Mouse (Mus musculus): ENCODE data around the gene Notch3. TPM values are rescaled to one million over a fixed set of nuclear protein-coding genes. Genes with fewer than 3 reads are reported as not detected.
A peak's percentile ranks its signal among the peaks of the same experiment; 100 is the strongest.

The Notch3 gene
- polyA plus RNA-seq, 1 experiment from 2014 or later, result 14.5 TPM

DNA sequence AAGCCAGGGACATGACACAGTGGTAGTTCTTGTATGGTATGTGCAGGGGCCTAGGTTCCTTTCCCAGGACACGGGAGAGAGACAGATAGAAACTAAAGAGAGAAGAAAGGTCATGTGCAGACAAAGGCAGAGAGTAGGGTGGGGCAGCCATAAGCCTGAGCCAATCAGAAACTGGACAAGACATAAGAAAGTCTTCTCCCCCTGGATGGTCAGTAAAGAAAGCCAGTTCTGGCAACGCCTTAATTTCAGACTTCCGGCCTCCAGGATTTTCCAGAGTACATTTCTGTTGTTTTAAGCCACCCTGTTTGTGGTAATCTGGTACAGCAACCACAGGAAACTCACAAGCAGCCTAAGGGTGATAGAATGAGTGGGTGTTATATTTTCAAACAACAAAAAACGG, 5.8 kb downstream of the Notch3 start:
- Histone ChIP-seq H3K4me2 (ENCODE audit: low read depth, low read length) (0 out of 2 replicates have a peak overlapping the region, but pooled peaks have one; percentile 94), H3K4me1 (ENCODE audit: control insufficient read depth, insufficient read depth, low read length) (peaks cover 30% of the 10 kb centered on the region), H3K9ac (ENCODE audit: low read length) (no peak overlapping the region), H3K4me3 (replicated peaks; ENCODE audit: low read length) (no peak overlapping the region), H3K9me3 (replicated peaks; ENCODE audit: control insufficient read depth, low read length) (no peaks in the 10 kb centered on the region), H3K27me3 (ENCODE audit: control insufficient read depth, insufficient read depth, low read length) (no peaks in the 10 kb centered on the region), H3K36me3 (ENCODE audit: control insufficient read depth, insufficient read depth, low read length) (peaks cover 5% of the 10 kb centered on the region; the same call in 1 of the 2 replicates), H3K27ac (ENCODE audit: low read length) (peak overlapping the region; percentile 88; the same call in 1 of the 2 replicates)
- WGBS, result 63% methylated on average over 4 of the region's 4 CpGs
- no peak for ATAC-seq (ENCODE audit: insufficient read depth, low FRiP score)

DNA sequence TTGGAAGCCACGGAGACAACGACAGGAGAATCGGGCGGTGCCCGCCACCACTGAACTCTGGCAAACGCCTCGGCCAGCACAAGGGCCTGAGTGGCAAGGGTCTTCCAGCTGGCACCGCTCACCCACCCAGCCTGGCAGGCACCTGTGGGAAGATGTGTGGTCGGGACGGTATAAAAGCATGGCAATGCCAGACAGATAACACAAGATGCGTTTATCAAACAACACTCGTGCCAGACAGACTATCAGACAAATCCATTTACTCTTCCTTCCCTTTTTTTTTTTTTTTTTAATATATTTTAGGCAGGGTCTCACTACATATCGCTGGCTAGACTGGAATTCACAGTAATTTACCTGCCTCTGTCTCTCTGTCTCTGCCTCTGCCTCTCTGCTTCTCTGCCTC, 7.8 kb downstream of the Notch3 start:
- ATAC-seq (ENCODE audit: insufficient read depth, low FRiP score), result no peak
- H3K36me3 ChIP-seq (ENCODE audit: control insufficient read depth, insufficient read depth, low read length), result peaks cover 8% of the 10 kb centered on the region; the same call in 1 of the 2 replicates
- no peaks in the 10 kb centered on the region for H3K9me3 ChIP-seq (replicated peaks; ENCODE audit: control insufficient read depth, low read length)
- H3K4me3 ChIP-seq (replicated peaks; ENCODE audit: low read length), result no peak overlapping the region
- no peaks in the 10 kb centered on the region for H3K27me3 ChIP-seq (ENCODE audit: control insufficient read depth, insufficient read depth, low read length)
- H3K9ac ChIP-seq (ENCODE audit: low read length), result no peak overlapping the region
- no peak overlapping the region for H3K27ac ChIP-seq (ENCODE audit: low read length)
- H3K4me1 ChIP-seq (ENCODE audit: control insufficient read depth, insufficient read depth, low read length), result peaks cover 14% of the 10 kb centered on the region; the same call in 1 of the 2 replicates
- H3K4me2 ChIP-seq (ENCODE audit: low read depth, low read length), result no peak overlapping the region
- 83% methylated on average over 13 of the region's 13 CpGs for WGBS

DNA sequence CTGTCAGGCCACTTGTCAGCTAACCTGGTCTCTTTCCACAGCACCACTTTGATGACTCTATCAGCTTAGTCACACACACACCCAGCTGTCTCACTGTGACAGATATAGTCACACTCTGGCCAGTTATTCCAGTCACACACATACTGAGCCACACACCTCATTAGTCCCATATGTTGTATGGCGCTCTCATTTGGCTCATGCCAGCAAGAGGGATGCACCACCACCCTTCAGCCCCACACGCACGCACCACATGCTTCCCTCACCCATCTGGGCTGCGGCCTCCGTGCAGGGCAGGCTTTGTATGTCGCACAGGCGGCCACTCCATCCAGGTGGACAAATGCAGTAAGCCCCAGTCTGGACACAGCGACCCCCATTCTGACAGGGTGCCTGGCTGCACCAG, 19.9 kb downstream of the Notch3 start:
- Histone ChIP-seq H3K4me2 (ENCODE audit: low read depth, low read length) (no peak overlapping the region), H3K27me3 (ENCODE audit: control insufficient read depth, insufficient read depth, low read length) (no peaks in the 10 kb centered on the region), H3K4me1 (ENCODE audit: control insufficient read depth, insufficient read depth, low read length) (no peaks in the 10 kb centered on the region), H3K9me3 (replicated peaks; ENCODE audit: control insufficient read depth, low read length) (no peaks in the 10 kb centered on the region), H3K36me3 (ENCODE audit: control insufficient read depth, insufficient read depth, low read length) (peaks cover 12% of the 10 kb centered on the region; the same call in 1 of the 2 replicates), H3K4me3 (replicated peaks; ENCODE audit: low read length) (no peak overlapping the region), H3K27ac (ENCODE audit: low read length) (no peak overlapping the region), H3K9ac (ENCODE audit: low read length) (no peak overlapping the region)
- 93% methylated on average over 8 of the region's 8 CpGs for WGBS
- ATAC-seq (ENCODE audit: insufficient read depth, low FRiP score), result 0 out of 2 replicates have a peak, but pooled peaks have one; percentile 25

DNA sequence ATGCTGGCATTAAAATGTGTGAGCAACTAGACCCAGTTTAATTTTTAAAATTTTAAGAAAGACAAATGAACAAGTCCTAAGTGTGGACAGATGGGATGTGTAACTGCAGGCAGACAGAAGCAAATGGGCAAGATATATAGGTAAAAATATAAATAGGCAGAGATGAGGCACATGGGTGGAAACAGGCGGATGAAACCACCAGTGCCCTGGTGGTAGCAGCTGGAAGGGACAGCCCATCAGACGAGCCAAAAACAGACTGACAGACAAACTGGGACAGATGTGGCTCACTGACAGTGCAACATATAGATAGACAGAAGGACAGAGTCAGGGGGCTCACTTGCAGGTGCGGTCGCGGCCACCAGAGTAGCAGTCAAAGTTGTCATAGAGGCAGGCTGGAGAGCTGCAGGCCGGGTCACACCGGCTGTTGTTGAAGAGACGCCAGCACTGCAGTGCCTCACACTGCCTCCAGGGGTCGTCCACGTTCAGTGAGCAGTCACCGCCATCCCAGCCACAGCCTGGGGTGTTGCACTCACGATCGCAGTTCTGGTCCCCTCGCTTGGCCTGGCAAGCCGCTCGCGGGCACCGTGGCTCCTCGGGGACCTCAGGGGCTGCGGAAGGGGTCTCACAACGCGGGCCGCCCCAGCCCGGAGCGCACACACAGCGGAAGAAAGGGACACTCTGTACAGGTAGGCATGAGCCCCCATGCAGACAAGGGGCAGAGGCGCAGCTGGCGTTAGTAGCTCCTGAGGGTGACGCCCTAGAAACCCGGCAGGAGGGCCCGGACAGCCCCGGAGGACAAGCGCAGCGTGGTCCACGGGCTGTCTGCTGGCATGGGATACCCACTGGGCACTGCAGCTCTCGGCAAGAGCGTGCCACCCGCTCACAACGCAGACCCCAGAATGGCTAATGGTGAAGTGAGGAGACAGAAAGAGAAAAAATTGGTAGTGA, 23.5 kb downstream of the Notch3 start:
- peak overlapping the region; percentile 52; the same call in 1 of the 2 replicates for H3K9ac ChIP-seq (ENCODE audit: low read length)
- no peak overlapping the region for H3K27ac ChIP-seq (ENCODE audit: low read length)
- peak overlapping the region; percentile 45 for H3K4me2 ChIP-seq (ENCODE audit: low read depth, low read length)
- 33% methylated on average over 39 of the region's 39 CpGs for WGBS
- H3K4me1 ChIP-seq (ENCODE audit: control insufficient read depth, insufficient read depth, low read length), result no peaks in the 10 kb centered on the region
- peaks cover 11% of the 10 kb centered on the region for H3K36me3 ChIP-seq (ENCODE audit: control insufficient read depth, insufficient read depth, low read length)
- no peaks in the 10 kb centered on the region for H3K27me3 ChIP-seq (ENCODE audit: control insufficient read depth, insufficient read depth, low read length)
- peak; percentile 43; the same call in 1 of the 2 replicates for ATAC-seq (ENCODE audit: insufficient read depth, low FRiP score)
- 0 out of 2 replicates have a peak overlapping the region, but pooled peaks have one; percentile 19 for H3K4me3 ChIP-seq (replicated peaks; ENCODE audit: low read length)
- no peaks in the 10 kb centered on the region for H3K9me3 ChIP-seq (replicated peaks; ENCODE audit: control insufficient read depth, low read length)

DNA sequence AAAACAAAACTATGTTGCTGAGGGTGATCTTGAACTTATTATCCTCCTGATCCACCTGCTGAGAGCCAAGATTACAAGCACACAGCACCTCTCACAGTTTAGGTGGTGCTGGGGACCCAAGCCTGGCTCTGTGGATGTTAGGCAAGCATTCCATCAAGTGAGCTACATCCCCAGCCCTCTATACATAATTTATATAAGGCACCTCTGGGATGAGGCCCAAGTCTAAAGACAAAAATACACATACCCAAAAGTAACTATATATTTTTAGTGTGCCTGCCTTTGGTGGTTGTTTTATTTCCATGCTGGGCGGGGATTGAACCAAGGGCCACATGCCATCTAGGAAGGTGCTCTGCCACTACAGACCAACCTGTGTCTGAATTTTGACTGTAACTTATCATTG, 24.4 kb downstream of the Notch3 start:
- H3K27me3 ChIP-seq (ENCODE audit: control insufficient read depth, insufficient read depth, low read length), result no peaks in the 10 kb centered on the region
- WGBS, result 93% methylated on average over 1 of the region's 1 CpGs
- no peak overlapping the region for H3K27ac ChIP-seq (ENCODE audit: low read length)
- H3K36me3 ChIP-seq (ENCODE audit: control insufficient read depth, insufficient read depth, low read length), result peaks cover 11% of the 10 kb centered on the region
- H3K9ac ChIP-seq (ENCODE audit: low read length), result no peak overlapping the region
- H3K4me2 ChIP-seq (ENCODE audit: low read depth, low read length), result no peak overlapping the region
- H3K4me1 ChIP-seq (ENCODE audit: control insufficient read depth, insufficient read depth, low read length), result no peaks in the 10 kb centered on the region
- no peak overlapping the region for H3K4me3 ChIP-seq (replicated peaks; ENCODE audit: low read length)
- no peak for ATAC-seq (ENCODE audit: insufficient read depth, low FRiP score)
- no peaks in the 10 kb centered on the region for H3K9me3 ChIP-seq (replicated peaks; ENCODE audit: control insufficient read depth, low read length)

DNA sequence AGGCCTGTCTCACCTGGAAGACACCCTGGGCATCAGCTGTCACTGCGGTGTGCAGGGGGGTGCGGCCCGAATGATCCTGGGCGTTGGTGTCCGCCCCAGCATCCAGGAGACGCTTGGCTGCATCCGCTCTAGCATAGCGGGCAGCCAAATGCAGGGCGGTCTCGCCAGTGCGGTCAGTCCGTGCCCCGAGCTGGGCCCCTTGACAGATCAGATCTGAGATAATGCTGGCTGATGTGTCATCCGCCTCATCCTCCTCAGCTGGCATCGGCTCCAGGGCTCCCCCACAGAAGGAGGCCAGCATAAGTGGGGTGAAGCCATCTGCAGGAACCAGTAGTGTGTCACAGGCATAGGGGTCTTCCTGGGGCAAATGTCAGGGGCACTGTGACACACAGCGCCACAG, 33.3 kb downstream of the Notch3 start:
- H3K4me3 ChIP-seq (replicated peaks; ENCODE audit: low read length), result no peak overlapping the region
- 0 out of 2 replicates have a peak, but pooled peaks cover 4% of the 10 kb centered on the region for H3K36me3 ChIP-seq (ENCODE audit: control insufficient read depth, insufficient read depth, low read length)
- WGBS, result 95% methylated on average over 16 of the region's 16 CpGs
- no peak overlapping the region for H3K27ac ChIP-seq (ENCODE audit: low read length)
- ATAC-seq (ENCODE audit: insufficient read depth, low FRiP score), result no peak
- no peak overlapping the region for H3K4me2 ChIP-seq (ENCODE audit: low read depth, low read length)
- H3K27me3 ChIP-seq (ENCODE audit: control insufficient read depth, insufficient read depth, low read length), result no peaks in the 10 kb centered on the region
- H3K9ac ChIP-seq (ENCODE audit: low read length), result no peak overlapping the region
- no peaks in the 10 kb centered on the region for H3K4me1 ChIP-seq (ENCODE audit: control insufficient read depth, insufficient read depth, low read length)
- H3K9me3 ChIP-seq (replicated peaks; ENCODE audit: control insufficient read depth, low read length), result no peaks in the 10 kb centered on the region

DNA sequence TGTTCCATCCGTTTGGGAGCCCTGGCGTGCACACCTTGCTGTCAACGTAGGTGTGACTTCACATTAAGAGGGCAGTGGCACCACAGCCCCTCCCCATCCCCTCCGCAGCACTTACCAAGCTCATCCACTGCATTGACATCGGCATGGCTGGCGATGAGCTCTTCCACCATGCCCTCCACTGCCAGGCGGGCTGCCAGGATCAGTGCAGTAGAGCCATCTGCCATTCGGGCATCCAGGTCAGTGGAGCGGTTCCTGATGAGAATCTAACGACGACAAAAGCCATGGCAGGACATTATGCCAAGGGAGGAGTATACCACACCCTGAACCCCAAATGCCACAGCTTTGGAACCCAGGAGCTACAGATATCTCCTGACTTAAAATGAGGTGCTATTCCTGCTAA, 34.6 kb downstream of the Notch3 start:
- Histone ChIP-seq H3K4me1 (ENCODE audit: control insufficient read depth, insufficient read depth, low read length) (no peaks in the 10 kb centered on the region), H3K36me3 (ENCODE audit: control insufficient read depth, insufficient read depth, low read length) (peaks cover 7% of the 10 kb centered on the region; the same call in 1 of the 2 replicates), H3K9me3 (replicated peaks; ENCODE audit: control insufficient read depth, low read length) (no peaks in the 10 kb centered on the region), H3K4me2 (ENCODE audit: low read depth, low read length) (no peak overlapping the region), H3K9ac (ENCODE audit: low read length) (no peak overlapping the region), H3K27me3 (ENCODE audit: control insufficient read depth, insufficient read depth, low read length) (no peaks in the 10 kb centered on the region), H3K27ac (ENCODE audit: low read length) (no peak overlapping the region), H3K4me3 (replicated peaks; ENCODE audit: low read length) (no peak overlapping the region)
- 93% methylated on average over 11 of the region's 11 CpGs for WGBS
- no peak for ATAC-seq (ENCODE audit: insufficient read depth, low FRiP score)

DNA sequence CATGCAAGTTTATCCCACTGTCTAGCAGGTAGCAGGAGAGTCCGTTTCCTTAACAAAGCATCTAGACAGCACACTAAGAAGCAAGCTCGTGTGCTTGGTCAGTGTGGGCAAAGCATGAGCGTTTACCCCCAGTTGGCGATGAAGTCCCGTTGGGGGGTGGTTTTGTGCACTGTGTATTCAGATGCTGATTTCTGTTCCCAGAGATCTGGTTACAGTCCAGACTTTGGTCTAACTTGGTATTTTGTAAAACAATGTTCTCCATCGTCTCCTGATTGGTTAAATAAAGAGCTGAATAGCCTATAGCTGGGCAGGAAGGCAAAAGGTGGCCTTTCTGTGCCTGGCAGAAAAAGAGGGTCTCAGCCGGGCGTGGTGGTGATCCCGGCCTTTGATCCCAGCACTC, 36.1 kb downstream of the Notch3 start:
- ATAC-seq (ENCODE audit: insufficient read depth, low FRiP score), result no peak
- H3K36me3 ChIP-seq (ENCODE audit: control insufficient read depth, insufficient read depth, low read length), result peaks cover 13% of the 10 kb centered on the region; the same call in 1 of the 2 replicates
- WGBS, result 93% methylated on average over 9 of the region's 9 CpGs

DNA sequence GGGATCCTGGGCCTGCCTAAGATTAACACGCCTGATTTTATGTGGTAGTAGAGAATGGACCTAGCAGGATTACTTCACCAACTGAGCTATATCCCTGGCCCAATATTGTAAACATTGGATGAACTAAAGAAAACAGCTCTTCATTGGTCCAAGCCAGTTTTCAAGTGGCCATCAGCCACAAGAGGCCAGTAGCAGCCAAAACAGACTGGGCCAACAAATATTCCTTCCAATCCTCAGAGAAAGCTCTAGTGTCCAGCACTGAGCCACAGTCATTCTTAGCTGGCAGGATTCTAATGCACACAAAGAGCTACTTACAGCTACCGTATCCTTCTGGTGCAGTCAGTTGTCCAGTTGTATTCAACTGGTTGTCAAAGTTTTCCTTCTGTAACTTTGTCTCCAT, 39.5 kb downstream of the Notch3 start:
- Histone ChIP-seq H3K4me2 (ENCODE audit: low read depth, low read length) (no peak overlapping the region), H3K4me3 (replicated peaks; ENCODE audit: low read length) (no peak overlapping the region), H3K9me3 (replicated peaks; ENCODE audit: control insufficient read depth, low read length) (no peaks in the 10 kb centered on the region), H3K27me3 (ENCODE audit: control insufficient read depth, insufficient read depth, low read length) (no peaks in the 10 kb centered on the region), H3K27ac (ENCODE audit: low read length) (no peak overlapping the region), H3K9ac (ENCODE audit: low read length) (no peak overlapping the region), H3K4me1 (ENCODE audit: control insufficient read depth, insufficient read depth, low read length) (peaks cover 3% of the 10 kb centered on the region; the same call in 1 of the 2 replicates), H3K36me3 (ENCODE audit: control insufficient read depth, insufficient read depth, low read length) (peaks cover 17% of the 10 kb centered on the region)
- WGBS, result 87% methylated on average over 2 of the region's 2 CpGs
- no peak for ATAC-seq (ENCODE audit: insufficient read depth, low FRiP score)

More for the DNA sequence above, 36.1 kb downstream of the Notch3 start:
- no peaks in the 10 kb centered on the region for H3K9me3 ChIP-seq (replicated peaks; ENCODE audit: control insufficient read depth, low read length)
- no peak overlapping the region for H3K4me2 ChIP-seq (ENCODE audit: low read depth, low read length)
- H3K4me3 ChIP-seq (replicated peaks; ENCODE audit: low read length), result no peak overlapping the region
- H3K9ac ChIP-seq (ENCODE audit: low read length), result no peak overlapping the region
- no peak overlapping the region for H3K27ac ChIP-seq (ENCODE audit: low read length)
- no peaks in the 10 kb centered on the region for H3K27me3 ChIP-seq (ENCODE audit: control insufficient read depth, insufficient read depth, low read length)
- H3K4me1 ChIP-seq (ENCODE audit: control insufficient read depth, insufficient read depth, low read length), result no peaks in the 10 kb centered on the region
